Mouse (Mus musculus): ENCODE results near the gene Cenpv.

GRCm38 (mm10) chr11:62550727-62551225 is 11.7 kb upstream of the Cenpv start, which contains the start of gene Ubb:
- TF ChIP-seq POLR2A (IDR thresholded peaks at IDR 0.05; ENCODE audit: borderline replicate concordance, insufficient read depth, low read length) = peak; percentile 87
- no peak for TF ChIP-seq CTCF (IDR thresholded peaks at IDR 0.05; ENCODE audit: borderline replicate concordance, insufficient read depth, low read depth, low read length)

Data from cerebellum, adult 2 months (tissue).